Mouse (Mus musculus) B cell, adult (primary cell): ENCODE data around the gene Nipsnap3a. TPM values are rescaled to one million over a fixed set of nuclear protein-coding genes. Genes with fewer than 3 reads are reported as not detected.

Experiments used
- total RNA-seq: library from RNA; stranded (reverse); gene quantifications from 4 replicates; pipeline ENCODE4 v1.2.4, GENCODE M21; 2023; ENCODE audit not compliant: inconsistent age

Gene Nipsnap3a
- total RNA-seq = not detected in 4 replicates

GRCm38 (mm10) chr4:52989248-52989647 lies at the start of gene Nipsnap3a:
Nipsnap3a (plus strand) TSS chr4:52989272.

GRCm38 (mm10) chr4:52964247-52964646 lies 24.8 kb upstream of the Nipsnap3a start, which contains the start of gene Olfr270:
Olfr270 (plus strand) TSS chr4:52964547.

GRCm38 (mm10) chr4:53011732-53012361 lies 22.8 kb downstream of the Nipsnap3a start, which contains the start of gene Nipsnap3b:
Nipsnap3b (plus strand) TSS chr4:53011880.

Other genes starting within 250 kb of the Nipsnap3a start
- gene Olfr275, start 174.7 kb upstream of the Nipsnap3a start, total RNA-seq = not detected in 4 replicates
- gene Olfr273, start 130.0 kb upstream of the Nipsnap3a start, total RNA-seq = not detected in 4 replicates
- not detected in 4 replicates for gene Olfr272, start 70.1 kb upstream of the Nipsnap3a start, total RNA-seq
- not detected in 4 replicates for gene Olfr270, start 24.7 kb upstream of the Nipsnap3a start, total RNA-seq
- 46.9 to 51.5 TPM (median 47.6 TPM) in 4 replicates for gene Nipsnap3b, start 22.6 kb downstream of the Nipsnap3a start, total RNA-seq
- 87.2 to 99.2 TPM (median 91.4 TPM) in 4 replicates for gene Abca1, start 170.6 kb downstream of the Nipsnap3a start, total RNA-seq